Mouse (Mus musculus): ENCODE results near the gene Pqlc2. TPM values are rescaled to one million over a fixed set of nuclear protein-coding genes. Genes with fewer than 3 reads are reported as not detected.

Gene Pqlc2
- total RNA-seq (2021) = 10 to 100 TPM; 12.6 to 16.6 TPM

DNA sequence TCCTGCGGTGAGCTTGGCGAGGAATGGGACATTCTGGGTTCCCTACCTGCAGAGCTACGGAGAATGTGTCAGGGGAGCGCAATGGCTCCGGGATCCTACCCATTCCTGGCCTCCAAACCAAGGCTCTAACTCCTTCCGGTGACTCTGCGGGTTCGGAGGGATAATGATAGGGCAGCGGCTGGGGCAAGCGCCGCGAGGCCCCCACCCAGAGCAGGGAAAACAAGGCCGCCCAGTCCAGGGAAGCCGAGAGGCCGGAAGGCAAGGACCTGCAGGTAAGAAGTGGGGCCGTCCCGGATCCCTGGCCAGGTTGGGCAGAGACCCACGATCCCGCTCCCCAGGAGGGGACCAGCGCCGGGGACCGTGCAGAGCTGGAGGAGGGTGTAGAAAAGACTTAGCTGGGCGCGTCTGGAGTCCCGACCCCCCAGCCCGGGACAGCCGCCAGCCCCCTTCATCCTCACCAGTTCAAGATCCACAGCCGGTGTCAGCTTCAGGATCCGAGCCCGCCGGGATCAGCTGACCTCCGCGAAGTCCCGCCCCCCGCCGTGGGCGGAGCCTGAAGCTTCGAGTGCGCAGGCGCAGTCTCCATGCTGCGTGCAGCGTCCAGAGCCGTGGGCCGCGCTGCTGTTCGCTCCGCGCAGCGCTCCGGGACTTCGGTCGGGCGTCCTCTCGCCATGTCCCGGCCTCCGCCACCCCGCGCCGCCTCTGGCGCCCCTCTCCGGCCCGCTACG, at the start of gene Pqlc2, which contains the start of gene Akr7a5:
TSS of gene Pqlc2 (minus strand) at position 538 of the 728 bp plus-strand sequence.
TSS of gene Akr7a5 (plus strand) at position 574 of the 728 bp plus-strand sequence.
- intact Hi-C loops (cut with DNase I) = no loop called here
- DNase-seq (ENCODE audit: extremely low spot score in 1 of 2, low spot score in 2 of 2) = peak; percentile 95 to 97

GRCm38 (mm10) chr4:139357211-139357610, 46.7 kb upstream of the Pqlc2 start:
- intact Hi-C loops (cut with DNase I) = no loop called here
- no peak for DNase-seq (ENCODE audit: extremely low spot score in 1 of 2, low spot score in 2 of 2)

GRCm38 (mm10) chr4:139352832-139353231, 42.3 kb upstream of the Pqlc2 start:
- no peak for DNase-seq (ENCODE audit: extremely low spot score in 1 of 2, low spot score in 2 of 2)
- intact Hi-C loops (cut with DNase I) = no loop called here

GRCm38 (mm10) chr4:139351931-139352711, 41.6 kb upstream of the Pqlc2 start, which contains the start of the genes Mrto4, Emc1 and Ubr4:
Gene Mrto4 (minus strand): TSS chr4:139352576.
Gene Emc1 (plus strand): TSS chr4:139352587.
Gene Ubr4 (plus strand): TSS chr4:139352609.
- DNase-seq (ENCODE audit: extremely low spot score in 1 of 2, low spot score in 2 of 2) = peak; percentile 78 to 91
- intact Hi-C loops (cut with DNase I) = no loop called here

DNA sequence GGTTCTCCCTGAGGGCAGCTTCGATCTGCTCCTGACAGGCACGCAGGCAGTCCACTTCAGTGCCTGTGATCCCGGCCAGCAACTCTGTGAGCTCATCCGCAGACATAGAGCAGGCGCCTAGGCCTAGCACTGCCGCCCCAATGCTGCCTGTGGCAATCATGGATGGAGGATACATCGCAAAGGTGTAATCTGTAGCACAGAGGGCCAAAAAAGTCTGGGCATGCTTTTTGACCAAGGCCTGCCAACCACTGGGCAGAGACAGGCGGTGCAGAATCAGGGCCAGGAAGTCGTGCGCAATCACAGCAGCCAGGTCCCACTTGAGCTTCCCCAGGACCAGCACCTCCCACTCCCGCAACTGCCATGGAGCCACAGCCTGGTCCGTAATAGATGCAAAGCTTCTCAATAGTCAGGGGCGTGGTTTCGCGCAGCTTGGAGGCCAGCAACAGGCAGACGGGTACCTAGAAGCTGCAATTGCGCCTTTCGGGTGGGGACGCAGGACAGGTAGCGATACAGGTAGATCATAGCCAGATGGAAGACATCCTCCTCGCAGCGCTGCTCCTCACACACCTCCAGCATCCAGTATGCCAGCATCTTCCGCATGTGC, 35.0 kb upstream of the Pqlc2 start:
- DNase-seq (ENCODE audit: extremely low spot score in 1 of 2, low spot score in 2 of 2) = no peak

GRCm38 (mm10) chr4:139343718-139344117, 33.2 kb upstream of the Pqlc2 start:
- intact Hi-C loops (cut with DNase I) = no loop called here

More for the DNA sequence above, 35.0 kb upstream of the Pqlc2 start:
- intact Hi-C loops (cut with DNase I) = no loop called here

DNA sequence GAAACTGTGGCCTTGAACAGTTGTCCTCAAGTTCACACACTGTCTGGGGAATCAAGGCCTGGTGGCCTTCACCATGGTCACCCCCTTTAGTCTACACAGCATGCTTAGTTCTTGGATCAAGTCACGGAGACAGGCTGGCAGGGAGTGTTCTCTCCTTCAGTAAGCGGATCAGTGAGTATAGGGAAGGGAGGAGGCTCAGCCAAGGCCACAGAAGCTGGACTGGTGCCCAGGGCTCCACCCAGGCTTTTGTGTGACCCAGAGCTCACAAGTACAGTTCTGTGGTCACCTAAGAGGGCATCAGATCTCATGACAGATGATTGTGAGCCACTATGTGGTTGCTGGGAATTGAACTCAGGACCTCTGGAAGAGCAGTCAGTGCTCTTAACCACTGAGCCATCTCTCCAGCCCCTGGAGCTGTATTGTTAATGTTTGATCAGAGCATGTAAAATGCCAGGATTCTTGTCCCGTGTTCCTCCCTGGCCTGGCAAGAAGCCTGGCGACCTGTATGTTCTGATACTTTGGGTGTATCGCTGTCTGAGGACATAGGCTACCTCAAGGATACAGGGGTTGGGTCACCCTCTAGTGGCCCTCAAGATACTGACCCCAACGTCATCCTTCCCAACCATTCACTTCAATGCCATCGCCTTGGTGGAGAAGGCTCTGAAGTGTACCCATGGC, 31.2 kb upstream of the Pqlc2 start:
- no peak for DNase-seq (ENCODE audit: extremely low spot score in 1 of 2, low spot score in 2 of 2)
- intact Hi-C loops (cut with DNase I) = no loop called here

More at GRCm38 (mm10) chr4:139343718-139344117, 33.2 kb upstream of the Pqlc2 start:
- DNase-seq (ENCODE audit: extremely low spot score in 1 of 2, low spot score in 2 of 2) = peak; percentile 56 to 67

- intact Hi-C loops (cut with DNase I) = no loop called here
- DNase-seq (ENCODE audit: extremely low spot score in 1 of 2, low spot score in 2 of 2) = no peak
Observed at GRCm38 (mm10) chr4:139340835-139341234, 30.3 kb upstream of the Pqlc2 start.

GRCm38 (mm10) chr4:139338145-139338544, 27.6 kb upstream of the Pqlc2 start:
- DNase-seq (ENCODE audit: extremely low spot score in 1 of 2, low spot score in 2 of 2) = no peak
- intact Hi-C loops (cut with DNase I) = loop anchor here (5.0 kb wide), 1 partner anchor 251 kb away; no protein-coding TSS in a partner anchor

DNA sequence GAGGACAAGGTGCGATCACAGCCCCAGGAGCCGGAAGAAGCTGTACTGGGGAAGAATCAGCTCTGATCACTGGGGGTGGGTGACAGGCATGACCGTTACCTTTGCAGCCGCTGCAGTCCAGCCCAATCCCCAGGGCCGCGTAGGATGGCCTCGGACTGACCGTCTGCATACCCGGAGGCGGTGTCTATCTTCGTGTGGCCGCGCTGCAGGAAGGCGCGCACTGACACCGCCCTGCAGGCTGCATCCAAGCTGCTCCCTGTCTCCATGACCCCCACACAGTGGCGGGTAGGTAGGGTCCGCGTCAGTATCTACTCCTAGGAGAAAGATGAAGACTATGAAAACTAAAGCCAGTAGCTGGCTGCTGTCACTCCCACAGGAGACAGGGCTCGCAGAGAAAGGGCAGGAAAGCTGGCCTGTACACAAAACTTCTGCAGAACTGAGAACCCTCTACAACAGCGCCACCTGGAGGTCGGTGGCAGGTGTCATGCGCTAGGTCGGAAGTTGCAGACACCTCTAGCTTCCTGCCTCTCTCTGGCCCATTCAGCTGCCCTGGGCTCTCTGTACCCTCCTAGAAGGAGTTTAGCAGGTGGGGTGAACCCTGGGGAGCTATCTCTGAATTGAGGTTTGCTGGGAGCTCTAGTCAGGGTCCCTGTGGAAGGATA, 26.4 kb upstream of the Pqlc2 start:
- intact Hi-C loops (cut with DNase I) = loop anchor here (5.0 kb wide), 1 partner anchor 250 kb away; no protein-coding TSS in a partner anchor
- DNase-seq (ENCODE audit: extremely low spot score in 1 of 2, low spot score in 2 of 2) = peak in 1 of 2 experiments; percentile 85

DNA sequence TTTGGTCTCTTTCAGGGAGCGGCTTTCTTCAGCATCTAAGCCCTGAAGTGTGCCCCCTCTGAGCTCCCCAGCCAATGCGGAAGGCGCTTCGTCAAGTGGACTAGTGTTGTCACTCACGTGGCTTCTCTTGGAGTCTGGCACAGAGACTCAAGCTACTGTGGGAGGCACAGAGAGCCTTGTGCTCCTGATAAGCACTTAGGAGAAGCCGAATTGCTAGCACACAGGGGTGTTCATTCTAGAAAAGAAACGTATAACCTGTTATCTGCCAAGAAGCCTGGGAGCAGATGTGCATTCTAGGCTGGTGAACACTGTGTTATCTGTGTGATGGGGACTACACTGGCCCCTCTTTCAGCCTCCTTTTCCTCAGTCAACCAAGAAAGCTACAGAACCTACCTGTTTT, 25.0 kb upstream of the Pqlc2 start:
- intact Hi-C loops (cut with DNase I) = loop anchor here (5.0 kb wide), 1 partner anchor 248 kb away; no protein-coding TSS in a partner anchor
- no peak for DNase-seq (ENCODE audit: extremely low spot score in 1 of 2, low spot score in 2 of 2)

DNA sequence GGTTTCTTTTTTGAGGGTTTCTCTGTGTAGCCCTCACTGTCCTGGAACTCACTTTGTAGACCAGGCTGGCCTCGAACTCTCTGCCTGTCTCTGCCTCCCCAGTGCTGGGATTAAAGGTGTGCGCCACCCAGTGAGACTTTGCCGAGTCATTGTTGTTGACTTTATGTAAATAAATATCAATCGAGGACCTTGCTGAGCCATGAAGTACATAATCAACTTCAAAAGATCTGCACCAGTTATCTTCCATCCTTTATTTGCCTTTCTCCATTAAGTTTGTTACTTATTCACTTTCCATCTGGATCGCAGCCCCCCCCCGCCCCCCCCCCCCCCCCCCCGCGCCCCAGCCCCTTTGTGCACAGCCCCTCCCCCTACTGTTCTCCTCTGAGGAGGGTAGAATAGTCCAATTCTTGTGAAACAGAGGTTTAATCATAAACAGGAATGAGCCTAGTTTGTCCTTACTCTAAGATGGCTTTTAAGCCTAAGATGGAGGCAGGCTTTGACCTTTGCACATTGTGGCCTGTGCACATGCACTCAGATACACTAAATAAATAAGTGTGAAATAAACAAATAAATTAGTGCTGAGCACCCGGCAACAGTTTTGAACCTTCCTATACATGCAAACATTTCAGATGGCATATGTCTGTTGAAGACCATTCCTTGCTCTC, 24.3 kb upstream of the Pqlc2 start:
- intact Hi-C loops (cut with DNase I) = loop anchor here (5.0 kb wide), 1 partner anchor 247 kb away; no protein-coding TSS in a partner anchor
- DNase-seq (ENCODE audit: extremely low spot score in 1 of 2, low spot score in 2 of 2) = no peak

DNA sequence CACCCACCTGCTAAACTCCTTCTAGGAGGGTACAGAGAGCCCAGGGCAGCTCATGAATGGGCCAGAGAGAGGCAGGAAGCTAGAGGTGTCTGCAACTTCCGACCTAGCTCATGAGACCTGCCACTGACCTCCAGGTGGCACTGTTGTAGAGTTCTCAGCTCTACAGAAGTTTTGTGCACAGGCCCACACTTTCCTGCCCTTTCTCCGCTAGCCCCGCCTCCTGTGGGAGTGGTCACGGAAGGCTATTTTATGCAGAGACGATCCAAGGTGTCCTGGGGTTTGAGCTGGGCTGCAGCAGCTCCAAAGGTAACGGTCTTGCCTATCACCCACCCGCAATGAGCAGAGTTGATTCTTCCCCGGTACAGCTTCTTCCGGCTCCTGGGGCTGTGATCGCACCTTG, 20.1 kb upstream of the Pqlc2 start:
- intact Hi-C loops (cut with DNase I) = no loop called here
- DNase-seq (ENCODE audit: extremely low spot score in 1 of 2, low spot score in 2 of 2) = peak in 1 of 2 experiments; percentile 83

- intact Hi-C loops (cut with DNase I) = no loop called here
- no peak for DNase-seq (ENCODE audit: extremely low spot score in 1 of 2, low spot score in 2 of 2)
Observed at GRCm38 (mm10) chr4:139319740-139320139, 9.2 kb upstream of the Pqlc2 start.

GRCm38 (mm10) chr4:139318449-139318848, 7.9 kb upstream of the Pqlc2 start:
- DNase-seq (ENCODE audit: extremely low spot score in 1 of 2, low spot score in 2 of 2) = no peak
- intact Hi-C loops (cut with DNase I) = no loop called here

DNA sequence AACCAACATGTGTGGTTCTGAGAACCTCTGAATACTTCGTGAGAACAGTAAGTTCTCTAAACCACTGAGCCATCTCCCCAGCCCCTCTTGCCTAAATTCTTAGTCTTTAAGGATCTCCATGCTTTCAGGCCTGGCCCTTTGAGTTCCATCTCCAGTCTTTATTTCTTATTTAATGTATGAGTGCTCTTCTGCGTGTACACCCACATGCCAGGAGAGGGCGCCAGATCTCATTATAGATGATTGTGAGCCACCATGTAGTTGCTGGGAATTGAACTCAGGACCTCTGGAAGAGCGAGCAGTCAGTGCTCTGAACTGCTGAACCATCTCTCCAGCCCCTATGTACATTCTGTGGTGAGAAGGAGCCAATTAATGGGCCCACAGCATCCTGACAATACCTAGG, 2.1 kb upstream of the Pqlc2 start:
- DNase-seq (ENCODE audit: extremely low spot score in 1 of 2, low spot score in 2 of 2) = peak in 1 of 2 experiments; percentile 40
- intact Hi-C loops (cut with DNase I) = no loop called here

DNA sequence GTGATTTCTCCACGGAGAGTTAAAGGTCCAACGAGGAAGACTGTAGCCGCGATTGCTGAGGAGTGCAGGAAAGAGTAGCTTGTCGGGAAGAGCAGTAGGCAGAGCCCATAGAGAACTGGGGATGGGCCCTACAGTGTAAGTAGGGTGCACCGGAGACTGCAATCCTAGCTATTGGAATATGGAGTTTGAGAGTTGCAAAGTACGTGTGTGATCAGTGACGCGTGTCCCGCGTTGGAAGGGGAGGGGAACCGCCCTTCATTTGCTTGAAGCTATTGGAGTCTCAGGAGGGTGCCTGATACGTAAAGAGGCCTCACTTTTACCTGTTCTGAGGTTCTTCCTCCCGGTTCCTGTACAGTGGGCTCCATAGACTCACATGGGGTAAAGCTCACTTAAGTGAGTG, 1.2 kb upstream of the Pqlc2 start:
- intact Hi-C loops (cut with DNase I) = no loop called here

More for the DNA sequence above, 1.2 kb upstream of the Pqlc2 start:
- DNase-seq (ENCODE audit: extremely low spot score in 1 of 2, low spot score in 2 of 2) = no peak

Measured in left cerebral cortex, postnatal 10 days (tissue).